Mouse (Mus musculus) liver, adult 2 months (tissue): Measurements from ENCODE around the gene 4931406P16Rik.

ENCODE experiments used
- CTCF ChIP-seq: fragments of 200-500 bp; IDR thresholded peaks from 2 replicates; pipeline ENCODE4 v1.5.1; 2011; ENCODE audit warnings: low read depth, low read length, control low read depth
- POLR2A ChIP-seq: fragments of 200-500 bp; IDR thresholded peaks from 2 replicates; pipeline ENCODE4 v1.6.1; 2011; ENCODE audit warnings: low read length, control low read depth; ENCODE audit not compliant: insufficient read depth; ENCODE audit errors: extremely low read depth

DNA sequence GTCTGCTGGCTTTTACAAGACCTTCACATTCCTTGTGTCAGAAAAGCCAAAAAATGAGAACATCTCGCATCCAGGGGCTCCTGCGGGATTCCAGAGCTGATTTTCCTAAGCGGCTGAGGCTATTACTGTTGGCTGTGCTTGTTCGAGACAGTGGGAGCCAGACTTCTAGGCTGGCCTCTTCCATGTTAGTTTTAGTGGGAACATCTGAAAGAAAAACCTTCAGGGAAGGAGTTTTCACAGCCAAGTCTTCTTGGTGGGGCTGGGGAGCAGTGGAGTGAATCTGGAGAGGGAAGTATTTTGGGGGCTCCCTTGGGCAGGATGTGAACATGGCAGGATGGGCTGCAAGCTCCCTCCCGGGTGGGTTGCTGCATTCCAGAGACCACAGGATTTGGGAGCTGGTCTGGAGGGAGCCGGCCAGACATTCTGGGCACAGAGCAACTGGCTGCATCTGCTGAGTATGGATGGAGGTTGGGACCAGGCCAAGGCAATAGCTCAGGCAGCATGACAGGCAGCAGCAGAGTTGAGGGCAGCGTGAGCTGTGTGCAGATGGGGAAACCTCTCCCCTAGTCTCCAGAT, 4.6 kb upstream of the 4931406P16Rik start:
- TF ChIP-seq POLR2A, result no peak
- TF ChIP-seq CTCF, result no peak
